Mouse (Mus musculus) megakaryocyte progenitor cell, adult 5-6 weeks (primary cell): Measurements from ENCODE around the gene Irf4. TPM values are rescaled to one million over a fixed set of nuclear protein-coding genes. Genes with fewer than 3 reads are reported as not detected.

Source experiments
- ATAC-seq: replicated peaks from 2 replicates; pipeline ENCODE4 v1.8.0; 2016; ENCODE audit warnings: mild to moderate bottlenecking, moderate TSS enrichment, inconsistent platforms; ENCODE audit not compliant: poor library complexity
- total RNA-seq, 2 experiments: library from RNA; stranded (forward) in 1 of 2; stranded (reverse) in 1 of 2; fragments of 157-497, 149-512 nt in 1 of 2; fragments of 200-1000 nt in 1 of 2; gene quantifications; 2 replicates each; pipeline versions ENCODE4 v1.2.3 to v1.2.4; 2015 to 2017

Irf4 gene
- total RNA-seq (2015) (0.05 and 0.47 TPM in 2 replicates), total RNA-seq (2017) (0.07 and 0.29 TPM in 2 replicates)

- ATAC-seq = peak; percentile 95
Measured at GRCm38 (mm10) chr13:30749021-30749556, at the start of gene Irf4. TSS of gene Irf4 (plus strand) at chr13:30749226.

GRCm38 (mm10) chr13:30702695-30703094 lies 46.3 kb upstream of the Irf4 start:
- no peak for ATAC-seq

- no peak; the same call in 1 of the 2 replicates for ATAC-seq
Measured at GRCm38 (mm10) chr13:30704246-30705095, 44.6 kb upstream of the Irf4 start.

- no peak for ATAC-seq
Measured at GRCm38 (mm10) chr13:30711066-30711465, 38.0 kb upstream of the Irf4 start.

- no peak for ATAC-seq
Measured at GRCm38 (mm10) chr13:30711711-30712110, 37.3 kb upstream of the Irf4 start.

GRCm38 (mm10) chr13:30712280-30712679 lies 36.7 kb upstream of the Irf4 start:
- ATAC-seq = no peak

- ATAC-seq = no peak
Measured at GRCm38 (mm10) chr13:30713621-30714020, 35.4 kb upstream of the Irf4 start.

GRCm38 (mm10) chr13:30714552-30714951 lies 34.5 kb upstream of the Irf4 start:
- no peak for ATAC-seq

GRCm38 (mm10) chr13:30715060-30715459 lies 34.0 kb upstream of the Irf4 start:
- ATAC-seq = no peak

- no peak for ATAC-seq
Measured at GRCm38 (mm10) chr13:30715573-30715972, 33.5 kb upstream of the Irf4 start.

- ATAC-seq = no peak
Measured at GRCm38 (mm10) chr13:30716611-30717010, 32.4 kb upstream of the Irf4 start.

GRCm38 (mm10) chr13:30722601-30723000 lies 26.4 kb upstream of the Irf4 start:
- ATAC-seq = no peak

- no peak for ATAC-seq
Measured at GRCm38 (mm10) chr13:30723258-30723657, 25.8 kb upstream of the Irf4 start.

- ATAC-seq = no peak
Measured at GRCm38 (mm10) chr13:30723858-30724257, 25.2 kb upstream of the Irf4 start.

GRCm38 (mm10) chr13:30724691-30725271 lies 24.2 kb upstream of the Irf4 start:
- ATAC-seq = no peak

- ATAC-seq = no peak
Measured at GRCm38 (mm10) chr13:30726879-30727278, 22.1 kb upstream of the Irf4 start.

GRCm38 (mm10) chr13:30728155-30728554 lies 20.9 kb upstream of the Irf4 start:
- peak; percentile 58 for ATAC-seq

GRCm38 (mm10) chr13:30729245-30729644 lies 19.8 kb upstream of the Irf4 start:
- no peak for ATAC-seq

GRCm38 (mm10) chr13:30730104-30730793 lies 18.8 kb upstream of the Irf4 start:
- ATAC-seq = no peak

GRCm38 (mm10) chr13:30732709-30733445 lies 16.1 kb upstream of the Irf4 start:
- ATAC-seq = no peak

GRCm38 (mm10) chr13:30736721-30737120 lies 12.3 kb upstream of the Irf4 start:
- no peak for ATAC-seq
